Mouse (Mus musculus): ENCODE results near the gene Pds5b.
"Not testable (repeated sequence)": the region's sequence is repeated elsewhere in the genome, so short reads cannot be mapped to it uniquely, and the experiment has no call there.

Gene Pds5b

GRCm38 (mm10) chr5:150823361-150823760 lies 149.8 kb downstream of the Pds5b start:
- no peak for TF ChIP-seq CTCF (conservative IDR thresholded peaks at IDR 0.05; ENCODE audit: low read length)
- H3K4me3 ChIP-seq (replicated peaks; ENCODE audit: low read length): no peak overlapping the region
- no peaks in the 10 kb centered on the region; the same call in 1 of the 2 replicates for H3K9me3 ChIP-seq (ENCODE audit: low read length)
- no peaks in the 10 kb centered on the region for H3K27me3 ChIP-seq (ENCODE audit: insufficient read depth, low read length)
- no peaks in the 10 kb centered on the region for H3K36me3 ChIP-seq (ENCODE audit: insufficient read depth, low read length)
- H3K4me1 ChIP-seq (replicated peaks; ENCODE audit: low read depth, low read length): peaks cover 46% of the 10 kb centered on the region

GRCm38 (mm10) chr5:150829499-150829898 lies 156.0 kb downstream of the Pds5b start:
- Histone ChIP-seq H3K36me3 (ENCODE audit: insufficient read depth, low read length) (no peaks in the 10 kb centered on the region), H3K4me3 (replicated peaks; ENCODE audit: low read length) (no peak overlapping the region), H3K9me3 (ENCODE audit: low read length) (peaks cover 5% of the 10 kb centered on the region; the same call in 1 of the 2 replicates), H3K27me3 (ENCODE audit: insufficient read depth, low read length) (no peaks in the 10 kb centered on the region), H3K4me1 (replicated peaks; ENCODE audit: low read depth, low read length) (no peaks in the 10 kb centered on the region)
- TF ChIP-seq CTCF (conservative IDR thresholded peaks at IDR 0.05; ENCODE audit: low read length) (no peak), POU5F1 (IDR thresholded peaks at IDR 0.05; ENCODE audit: borderline replicate concordance, low read length) (no peak), NANOG (IDR thresholded peaks at IDR 0.05; ENCODE audit: borderline replicate concordance, low read length) (no peak)

- no peaks in the 10 kb centered on the region for H3K4me1 ChIP-seq (replicated peaks; ENCODE audit: low read depth, low read length)
- H3K9me3 ChIP-seq (ENCODE audit: low read length): peaks cover 5% of the 10 kb centered on the region; the same call in 1 of the 2 replicates
- H3K36me3 ChIP-seq (ENCODE audit: insufficient read depth, low read length): no peaks in the 10 kb centered on the region
- H3K4me3 ChIP-seq (replicated peaks; ENCODE audit: low read length): no peak overlapping the region
- no peaks in the 10 kb centered on the region for H3K27me3 ChIP-seq (ENCODE audit: insufficient read depth, low read length)
- no peak for TF ChIP-seq NANOG (IDR thresholded peaks at IDR 0.05; ENCODE audit: borderline replicate concordance, low read length)
- TF ChIP-seq CTCF (conservative IDR thresholded peaks at IDR 0.05; ENCODE audit: low read length): no peak
- no peak for TF ChIP-seq POU5F1 (IDR thresholded peaks at IDR 0.05; ENCODE audit: borderline replicate concordance, low read length)
Measured at GRCm38 (mm10) chr5:150830718-150831117, 157.2 kb downstream of the Pds5b start.

GRCm38 (mm10) chr5:150836782-150837181 lies 163.2 kb downstream of the Pds5b start:
- Histone ChIP-seq H3K4me1 (replicated peaks; ENCODE audit: low read depth, low read length) (peaks cover 25% of the 10 kb centered on the region), H3K4me3 (replicated peaks; ENCODE audit: low read length) (no peak overlapping the region), H3K9me3 (ENCODE audit: low read length) (no peaks in the 10 kb centered on the region), H3K36me3 (ENCODE audit: insufficient read depth, low read length) (no peaks in the 10 kb centered on the region), H3K27me3 (ENCODE audit: insufficient read depth, low read length) (0 out of 2 replicates have a peak, but pooled peaks cover 6% of the 10 kb centered on the region)
- TF ChIP-seq POU5F1 (IDR thresholded peaks at IDR 0.05; ENCODE audit: borderline replicate concordance, low read length): no peak
- TF ChIP-seq NANOG (IDR thresholded peaks at IDR 0.05; ENCODE audit: borderline replicate concordance, low read length): no peak
- TF ChIP-seq CTCF (conservative IDR thresholded peaks at IDR 0.05; ENCODE audit: low read length): no peak

DNA sequence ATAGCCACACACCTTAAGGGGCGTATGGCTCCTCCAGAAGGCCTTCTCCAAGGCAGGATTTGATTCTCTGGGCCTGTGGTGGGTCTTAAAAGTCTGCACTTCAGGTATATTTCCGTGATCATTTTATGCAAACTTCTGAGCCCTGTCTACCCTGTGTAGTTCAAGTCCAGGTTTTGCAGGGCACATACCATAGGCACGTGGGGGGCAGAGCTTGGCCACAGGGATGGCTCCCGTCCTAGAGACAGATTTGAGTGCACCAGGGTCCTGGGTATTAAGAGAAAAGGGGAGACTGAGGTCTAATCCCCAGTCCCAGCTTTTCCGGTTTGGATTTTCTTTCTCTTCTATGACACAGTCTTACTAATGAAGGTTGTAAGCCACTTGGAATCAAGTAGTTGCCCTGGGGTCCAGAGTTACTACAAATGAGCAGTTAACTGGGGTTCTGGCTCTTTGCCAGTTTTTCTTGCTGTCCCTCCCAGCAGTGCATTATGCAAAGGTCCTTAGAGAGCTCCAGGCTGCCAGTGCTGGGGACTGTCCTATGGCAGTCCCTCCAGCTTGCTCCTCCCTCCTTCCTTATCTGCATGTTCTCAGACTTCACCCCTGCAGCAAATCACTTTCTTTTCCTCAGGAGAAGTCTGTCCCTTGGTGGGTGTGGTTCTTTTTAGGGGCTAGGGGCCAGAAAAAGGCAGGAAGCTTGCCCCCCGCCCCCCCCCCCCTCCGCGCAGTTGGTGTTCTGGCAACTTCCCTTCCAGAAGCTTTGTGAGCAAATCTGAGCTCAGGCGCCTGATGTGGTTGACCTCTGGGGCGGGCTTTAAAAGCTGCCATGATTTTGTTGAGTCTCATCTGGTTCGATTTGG lies 166.4 kb downstream of the Pds5b start:
- no peaks in the 10 kb centered on the region for H3K9me3 ChIP-seq (ENCODE audit: low read length)
- no peaks in the 10 kb centered on the region for H3K36me3 ChIP-seq (ENCODE audit: insufficient read depth, low read length)
- TF ChIP-seq CTCF (conservative IDR thresholded peaks at IDR 0.05; ENCODE audit: low read length) (no peak), POU5F1 (IDR thresholded peaks at IDR 0.05; ENCODE audit: borderline replicate concordance, low read length) (no peak), NANOG (IDR thresholded peaks at IDR 0.05; ENCODE audit: borderline replicate concordance, low read length) (no peak)
- peak overlapping the region; percentile 52 for H3K4me3 ChIP-seq (replicated peaks; ENCODE audit: low read length)
- H3K4me1 ChIP-seq (replicated peaks; ENCODE audit: low read depth, low read length): peaks cover 25% of the 10 kb centered on the region
- 0 out of 2 replicates have a peak, but pooled peaks cover 6% of the 10 kb centered on the region for H3K27me3 ChIP-seq (ENCODE audit: insufficient read depth, low read length)

DNA sequence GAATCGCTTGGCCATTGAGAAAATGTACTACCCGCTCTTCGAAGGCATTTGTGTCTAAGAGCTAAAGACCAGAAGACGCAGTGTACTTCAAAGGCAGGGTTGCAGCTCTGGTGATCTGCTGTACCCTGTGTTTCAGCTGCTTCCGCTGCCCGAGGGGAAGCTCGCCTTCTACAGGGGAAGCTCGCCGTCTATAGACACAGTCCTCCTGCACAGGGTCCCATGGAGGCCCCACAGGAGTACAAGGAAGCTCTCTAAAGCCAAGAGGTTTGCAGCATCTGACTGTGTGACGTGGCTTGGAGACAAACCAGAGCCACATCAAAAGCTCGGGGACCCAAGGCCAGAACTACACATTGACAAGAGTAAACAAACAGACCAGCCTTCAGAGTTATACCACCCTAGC lies 167.1 kb downstream of the Pds5b start:
- H3K4me1 ChIP-seq (replicated peaks; ENCODE audit: low read depth, low read length): peaks cover 25% of the 10 kb centered on the region
- H3K27me3 ChIP-seq (ENCODE audit: insufficient read depth, low read length): 0 out of 2 replicates have a peak, but pooled peaks cover 6% of the 10 kb centered on the region
- peak overlapping the region; percentile 52 for H3K4me3 ChIP-seq (replicated peaks; ENCODE audit: low read length)
- H3K9me3 ChIP-seq (ENCODE audit: low read length): no peaks in the 10 kb centered on the region
- no peaks in the 10 kb centered on the region for H3K36me3 ChIP-seq (ENCODE audit: insufficient read depth, low read length)
- no peak for TF ChIP-seq POU5F1 (IDR thresholded peaks at IDR 0.05; ENCODE audit: borderline replicate concordance, low read length)
- TF ChIP-seq NANOG (IDR thresholded peaks at IDR 0.05; ENCODE audit: borderline replicate concordance, low read length): no peak
- no peak for TF ChIP-seq CTCF (conservative IDR thresholded peaks at IDR 0.05; ENCODE audit: low read length)

- TF ChIP-seq NANOG (IDR thresholded peaks at IDR 0.05; ENCODE audit: borderline replicate concordance, low read length) (no peak), POU5F1 (IDR thresholded peaks at IDR 0.05; ENCODE audit: borderline replicate concordance, low read length) (no peak), CTCF (conservative IDR thresholded peaks at IDR 0.05; ENCODE audit: low read length) (no peak)
Measured at GRCm38 (mm10) chr5:150845961-150846360, 172.4 kb downstream of the Pds5b start.

GRCm38 (mm10) chr5:150850821-150851220 lies 177.3 kb downstream of the Pds5b start:
- no peaks in the 10 kb centered on the region for H3K36me3 ChIP-seq (ENCODE audit: insufficient read depth, low read length)
- H3K4me1 ChIP-seq (replicated peaks; ENCODE audit: low read depth, low read length): peaks cover 25% of the 10 kb centered on the region
- no peaks in the 10 kb centered on the region for H3K27me3 ChIP-seq (ENCODE audit: insufficient read depth, low read length)
- no peaks in the 10 kb centered on the region for H3K9me3 ChIP-seq (ENCODE audit: low read length)
- no peak overlapping the region for H3K4me3 ChIP-seq (replicated peaks; ENCODE audit: low read length)
- no peak for TF ChIP-seq NANOG (IDR thresholded peaks at IDR 0.05; ENCODE audit: borderline replicate concordance, low read length)
- no peak for TF ChIP-seq POU5F1 (IDR thresholded peaks at IDR 0.05; ENCODE audit: borderline replicate concordance, low read length)
- no peak for TF ChIP-seq CTCF (conservative IDR thresholded peaks at IDR 0.05; ENCODE audit: low read length)

More at GRCm38 (mm10) chr5:150845961-150846360, 172.4 kb downstream of the Pds5b start:
- Histone ChIP-seq H3K9me3 (ENCODE audit: low read length) (no peaks in the 10 kb centered on the region), H3K27me3 (ENCODE audit: insufficient read depth, low read length) (no peaks in the 10 kb centered on the region), H3K4me3 (replicated peaks; ENCODE audit: low read length) (no peak overlapping the region), H3K4me1 (replicated peaks; ENCODE audit: low read depth, low read length) (peaks cover 17% of the 10 kb centered on the region), H3K36me3 (ENCODE audit: insufficient read depth, low read length) (no peaks in the 10 kb centered on the region)

DNA sequence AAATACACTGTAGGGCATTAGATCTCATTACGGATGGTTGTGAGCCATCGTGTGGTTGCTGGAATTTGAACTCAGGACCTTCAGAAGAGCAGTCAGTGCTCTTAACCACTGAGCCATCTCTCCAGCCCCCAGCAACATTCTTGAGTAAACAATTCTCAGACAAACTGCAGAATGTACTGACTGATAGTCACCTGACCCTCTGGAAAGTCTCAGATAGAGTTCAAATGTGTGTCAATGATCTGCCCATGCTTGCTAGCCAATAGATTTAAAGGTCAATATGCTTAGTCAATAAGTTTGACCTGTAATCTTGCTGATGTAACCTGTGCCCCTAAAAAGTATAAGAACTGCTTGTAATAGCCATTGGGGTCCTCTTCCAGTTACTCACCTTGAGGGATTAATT lies 178.6 kb downstream of the Pds5b start:
- H3K4me1 ChIP-seq (replicated peaks; ENCODE audit: low read depth, low read length): peaks cover 25% of the 10 kb centered on the region
- H3K27me3 ChIP-seq (ENCODE audit: insufficient read depth, low read length); H3K36me3 ChIP-seq (ENCODE audit: insufficient read depth, low read length); H3K9me3 ChIP-seq (ENCODE audit: low read length); H3K4me3 ChIP-seq (replicated peaks; ENCODE audit: low read length): not testable (repeated sequence)
